11 mouse cellular contexts compared by ENCODE assay signal in the genomic region with DNA sequence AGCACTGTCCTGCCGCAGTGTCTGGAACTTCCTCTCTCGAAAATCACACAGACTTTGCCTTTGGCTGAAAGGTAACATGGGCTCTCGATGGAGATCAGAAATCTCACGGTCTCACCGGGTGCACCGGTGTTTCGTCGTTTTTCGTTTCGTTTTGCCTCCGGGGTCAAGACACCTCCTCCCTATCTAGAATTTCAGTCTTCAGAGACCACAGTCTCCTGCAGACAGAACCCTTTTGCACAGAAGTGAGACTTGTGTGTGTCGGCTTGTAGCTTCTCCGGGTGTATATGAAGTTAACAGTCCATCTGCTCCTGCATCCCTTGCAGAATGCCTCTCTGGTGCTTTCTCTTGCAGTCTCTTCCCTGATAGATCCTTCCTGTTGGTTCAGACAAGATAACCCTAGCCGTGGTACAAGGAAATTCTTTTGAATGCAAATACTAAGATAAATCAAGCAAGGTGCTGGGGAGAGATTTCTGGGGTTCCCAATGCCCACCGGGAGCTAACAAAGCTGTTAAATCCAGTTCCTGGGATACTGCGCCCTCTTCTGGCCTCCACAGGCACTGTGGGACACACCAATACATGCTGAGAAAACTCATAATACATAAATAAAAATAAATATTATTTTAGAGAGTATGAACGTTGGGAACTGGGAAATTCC. TPM values are rescaled to one million over a fixed set of nuclear protein-coding genes. Genes with fewer than 3 reads are reported as not detected.
DNase-seq lines count a peak whose midpoint lies in the region; ATAC-seq and TF ChIP-seq lines count a peak whose summit lies in the region.
"Had no signal": no experiment of that assay in that cellular context is flagged by ENCODE, and none has a peak within 500 bp of the region (broad histone marks: within the 10 kb centered on the region; RNA-seq: fewer than 3 reads in every experiment).

No protein-coding gene starts in this region.

- 75% methylated on average over 17 of the region's 17 CpGs for WGBS in forebrain, postnatal 0 days
- WGBS in forebrain, embryonic 14.5 days = 77% methylated on average over 17 of the region's 17 CpGs

- H3K9me3 ChIP-seq in forebrain, postnatal 0 days (ENCODE audit: low read length) = no peaks in the 10 kb centered on the region
- H3K9me3 ChIP-seq in forebrain, embryonic 14.5 days (replicated peaks; ENCODE audit: control insufficient read depth, low read length) = no peaks in the 10 kb centered on the region
- H3K9me3 ChIP-seq: lung, embryonic 15.5 days had no signal

- peak; percentile 19 for DNase-seq in forebrain, postnatal 0 days
- no peak for DNase-seq in forebrain, embryonic 14.5 days (ENCODE audit: low spot score)
- DNase-seq in ovary, postnatal 36 days (ENCODE audit: low spot score) = peak; percentile 22
- no peak for DNase-seq in ovary, adult 18-20 months (ENCODE audit: low spot score)
- peak; percentile 62 for DNase-seq in lung, postnatal 10 days
- no peak for DNase-seq in heart, adult 8-10 months (ENCODE audit: low spot score)

- no peak overlapping the region for H3K9ac ChIP-seq in forebrain, postnatal 0 days
- H3K9ac ChIP-seq in forebrain, embryonic 14.5 days (ENCODE audit: low read length) = no peak overlapping the region
- H3K9ac ChIP-seq: lung, embryonic 15.5 days had no signal

- no peak overlapping the region for H3K4me3 ChIP-seq in forebrain, postnatal 0 days (ENCODE audit: low read depth, low read length)
- no peak overlapping the region for H3K4me3 ChIP-seq in forebrain, embryonic 14.5 days (ENCODE audit: low read depth, low read length)
- H3K4me3 ChIP-seq: lung, embryonic 15.5 days had no signal

- no peak overlapping the region for H3K27ac ChIP-seq in forebrain, postnatal 0 days (ENCODE audit: low read depth, low read length)
- no peak overlapping the region for H3K27ac ChIP-seq in forebrain, embryonic 14.5 days (ENCODE audit: low read depth, low read length)
- H3K27ac ChIP-seq: lung, embryonic 15.5 days had no signal

- H3K4me1 ChIP-seq in forebrain, postnatal 0 days (ENCODE audit: insufficient read depth) = no peaks in the 10 kb centered on the region
- no peaks in the 10 kb centered on the region for H3K4me1 ChIP-seq in forebrain, embryonic 14.5 days (ENCODE audit: control insufficient read depth, insufficient read depth, low read length)
- H3K4me1 ChIP-seq: lung, embryonic 15.5 days had no signal

- H3K4me2 ChIP-seq in forebrain, postnatal 0 days (ENCODE audit: low read depth) = no peak overlapping the region
- H3K4me2 ChIP-seq in forebrain, embryonic 14.5 days (ENCODE audit: low read length) = no peak overlapping the region
- H3K4me2 ChIP-seq: lung, embryonic 15.5 days had no signal

- no peaks in the 10 kb centered on the region for H3K27me3 ChIP-seq in forebrain, postnatal 0 days (ENCODE audit: insufficient read depth, low read length)
- no peaks in the 10 kb centered on the region for H3K27me3 ChIP-seq in forebrain, embryonic 14.5 days (replicated peaks; ENCODE audit: control insufficient read depth, insufficient read depth, low read length)
- H3K27me3 ChIP-seq: lung, embryonic 15.5 days had no signal

- H3K36me3 ChIP-seq in forebrain, postnatal 0 days (ENCODE audit: insufficient read depth) = no peaks in the 10 kb centered on the region
- H3K36me3 ChIP-seq in forebrain, embryonic 14.5 days (ENCODE audit: control insufficient read depth, insufficient read depth, low read length) = no peaks in the 10 kb centered on the region
- H3K36me3 ChIP-seq: lung, embryonic 15.5 days had no signal

- no peak for ATAC-seq in forebrain, postnatal 0 days
- no peak for ATAC-seq in forebrain, embryonic 14.5 days
- peak; percentile 50; the same call in 1 of the 2 replicates for ATAC-seq in frontal cortex, adult (ENCODE audit: low TSS enrichment)
- no peak for ATAC-seq in monocyte, adult 5-6 weeks (replicated peaks; ENCODE audit: insufficient number of reproducible peaks, low FRiP score, low TSS enrichment, poor library complexity, severe bottlenecking)

- TF ChIP-seq CTCF in forebrain, postnatal 0 days (IDR thresholded peaks at IDR 0.05; ENCODE audit: low read depth) = peak; percentile 44

RNA-seq across cellular contexts. Expression of gene Olfr282, which starts 22.5 kb away (rescaled TPM):
- not detected in 2 replicates for total RNA-seq in forebrain, postnatal 0 days (2014; rRNA removed)
- not detected in 2 replicates for polyA plus RNA-seq in forebrain, postnatal 0 days (2015; fragmentation: Nextera tagmentation; extraction: Ambion mirVana)
- polyA plus RNA-seq in forebrain, embryonic 14.5 days (2014; fragmentation: Nextera tagmentation; extraction: Ambion mirVana) = not detected in 2 replicates
- total RNA-seq in monocyte, adult 5-6 weeks (2017) = not detected in 3 replicates
- total RNA-seq in heart, adult 8-10 months (2022) = not detected
- polyA plus RNA-seq: gonadal fat pad, adult 2 months; lung, embryonic 15.5 days; stomach, embryonic 14.5 days had no signal

RNA-seq across cellular contexts. Expression of gene Olfr283, which starts 27.8 kb away (rescaled TPM):
- not detected in 2 replicates for total RNA-seq in forebrain, postnatal 0 days (2014; rRNA removed)
- polyA plus RNA-seq in forebrain, postnatal 0 days (2015; fragmentation: Nextera tagmentation; extraction: Ambion mirVana) = not detected in 2 replicates
- polyA plus RNA-seq in forebrain, embryonic 14.5 days (2014; fragmentation: Nextera tagmentation; extraction: Ambion mirVana) = not detected in 2 replicates
- not detected in 3 replicates for total RNA-seq in monocyte, adult 5-6 weeks (2017)
- total RNA-seq in heart, adult 8-10 months (2022) = not detected
- polyA plus RNA-seq: gonadal fat pad, adult 2 months; lung, embryonic 15.5 days; stomach, embryonic 14.5 days had no signal

RNA-seq across cellular contexts. Expression of gene Olfr281, which starts 43.9 kb away (rescaled TPM):
- total RNA-seq in forebrain, postnatal 0 days (2014; rRNA removed) = not detected in 2 replicates
- polyA plus RNA-seq in forebrain, postnatal 0 days (2015; fragmentation: Nextera tagmentation; extraction: Ambion mirVana) = not detected in 2 replicates
- polyA plus RNA-seq in forebrain, embryonic 14.5 days (2014; fragmentation: Nextera tagmentation; extraction: Ambion mirVana) = not detected in 2 replicates
- total RNA-seq in monocyte, adult 5-6 weeks (2017) = not detected in 3 replicates
- total RNA-seq in heart, adult 8-10 months (2022) = not detected
- polyA plus RNA-seq: gonadal fat pad, adult 2 months; lung, embryonic 15.5 days; stomach, embryonic 14.5 days had no signal

Comparison
In these comparisons a context has a peak if more than half of its experiments do, and no peak if none do; other contexts are left out.
1. DNase-seq: peak in forebrain, postnatal 0 days (single experiment), ovary, postnatal 36 days (single experiment) and lung, postnatal 10 days (single experiment); none in forebrain, embryonic 14.5 days (single experiment), ovary, adult 18-20 months (single experiment) and heart, adult 8-10 months (single experiment).